Mouse (Mus musculus) small intestine, adult 2 months (tissue): ENCODE measurements around the gene Sez6l.

ENCODE experiments used
- CTCF ChIP-seq: fragments of 200-500 bp; IDR thresholded peaks from 2 replicates; pipeline ENCODE4 v1.5.1; 2012; ENCODE audit warnings: low read depth, mild to moderate bottlenecking, control low read depth, inconsistent platforms, low read length, moderate library complexity, mixed read lengths; ENCODE audit not compliant: insufficient replicate concordance, insufficient read length; ENCODE audit errors: extremely low read depth
- POLR2A ChIP-seq: fragments of 200-500 bp; IDR thresholded peaks from 2 replicates; pipeline ENCODE4 v1.6.1; 2012; ENCODE audit warnings: low read depth, mild to moderate bottlenecking, control low read depth, inconsistent platforms, low read length, moderate library complexity

DNA sequence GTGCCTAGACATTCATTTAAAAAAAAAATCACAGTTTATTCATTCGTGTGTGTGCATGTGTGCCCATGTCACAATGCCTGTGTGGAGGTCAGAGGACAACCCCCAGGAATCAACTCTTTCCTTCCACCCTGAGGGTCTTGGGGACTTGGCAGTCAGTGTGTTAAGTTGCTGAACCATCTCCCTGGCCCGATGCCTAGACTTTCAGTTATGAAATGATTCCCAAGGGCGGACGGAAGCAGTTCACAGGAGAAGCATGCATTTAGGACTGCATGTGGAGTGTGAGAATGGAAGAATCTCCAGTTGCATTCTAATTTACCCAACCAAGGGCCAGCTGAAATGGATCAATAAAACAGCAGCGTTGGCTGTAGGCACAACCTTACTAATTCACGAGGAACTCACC, 110.7 kb downstream of the Sez6l start:
- TF ChIP-seq CTCF (no peak), POLR2A (no peak)
